Mouse (Mus musculus): ENCODE measurements around the gene Emilin2.

DNA sequence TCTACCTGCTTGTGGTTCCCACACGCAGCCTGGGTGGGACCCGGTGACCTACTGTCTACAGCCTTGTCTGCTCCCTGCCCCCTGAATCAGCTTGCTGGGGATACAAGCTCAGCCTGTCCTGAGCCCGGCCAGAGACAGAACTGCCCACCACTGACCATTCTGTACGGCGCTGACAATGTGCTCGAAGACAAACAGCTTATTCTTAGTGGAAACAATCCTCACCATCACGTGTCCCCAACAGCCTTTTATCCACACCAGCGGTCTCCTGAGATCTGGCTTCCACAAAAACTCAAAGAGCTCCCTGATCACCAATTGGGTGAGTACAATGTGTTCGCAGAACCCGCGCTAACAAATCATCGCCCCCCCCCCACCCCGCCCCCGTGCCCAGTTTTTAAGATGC, 2.6 kb downstream of the Emilin2 start:
- TF ChIP-seq MAX (IDR thresholded peaks at IDR 0.05) (no peak), FOSL1 (IDR thresholded peaks at IDR 0.05; ENCODE audit: insufficient read depth, low read length, poor library complexity, severe bottlenecking) (no peak), CTCF (IDR thresholded peaks at IDR 0.05; ENCODE audit: control insufficient read depth, insufficient read depth, insufficient read length) (no peak), MYOG (IDR thresholded peaks at IDR 0.05; ENCODE audit: control insufficient read depth, extremely low read depth, insufficient read length) (no peak), MYOD1 (IDR thresholded peaks at IDR 0.05; ENCODE audit: control insufficient read depth, insufficient read length, low read depth) (no peak)
